Mouse (Mus musculus): Measurements from ENCODE around the gene Wt1. TPM values are rescaled to one million over a fixed set of nuclear protein-coding genes. Genes with fewer than 3 reads are reported as not detected.

Gene Wt1
- total RNA-seq, 2 experiments from 2014 or later = 0.14 TPM; not detected in 1

DNA sequence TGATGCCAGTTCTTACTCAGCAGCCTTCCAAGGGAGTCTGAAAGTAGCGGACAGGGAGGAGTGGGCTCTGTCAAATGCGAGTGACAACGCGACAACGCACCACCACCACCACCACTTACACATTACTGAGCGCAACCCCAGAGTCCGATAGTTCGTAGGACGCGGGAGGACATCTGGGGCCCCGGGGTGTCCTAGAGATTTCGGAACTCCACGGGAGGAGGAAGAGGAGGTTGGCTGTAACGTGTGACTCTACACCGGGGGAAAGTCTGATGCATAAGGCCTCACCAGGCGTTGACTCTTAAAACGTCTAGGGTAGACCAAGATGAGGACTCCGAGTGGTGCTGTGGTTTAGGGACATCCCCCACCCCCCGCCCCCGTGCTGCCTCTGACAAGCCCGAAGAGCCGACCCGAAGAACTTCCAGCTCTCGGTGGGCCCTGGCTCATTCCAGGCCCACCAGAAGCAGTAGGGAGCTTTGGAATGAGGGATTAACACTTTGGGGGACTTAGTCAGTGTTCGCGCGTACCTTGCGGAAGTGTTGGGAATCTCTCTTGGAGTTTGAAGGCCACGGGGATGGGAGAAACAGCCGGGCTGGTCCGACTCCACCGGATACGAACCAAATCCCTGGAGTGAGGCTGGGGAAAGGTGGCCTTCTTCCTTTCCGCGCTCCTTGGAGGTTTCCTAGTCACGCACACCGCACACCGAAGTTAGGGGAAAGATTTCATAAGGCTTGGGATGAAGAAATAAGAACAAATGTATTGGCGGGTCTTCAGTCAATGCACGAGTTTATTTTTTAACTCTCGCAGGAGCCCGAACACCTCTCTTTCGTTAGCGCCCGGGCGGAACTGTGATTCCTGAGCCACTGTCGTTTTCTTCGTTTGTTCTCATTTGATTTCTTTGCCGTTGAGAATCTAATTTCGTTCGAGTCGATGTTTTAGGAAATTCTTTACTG is 1.5 kb downstream of the Wt1 start:
- no peak for DNase-seq (ENCODE audit: extremely low spot score in 1 of 2, low spot score in 2 of 2)
- no peak for TF ChIP-seq CTCF (IDR thresholded peaks at IDR 0.05)
- intact Hi-C loops (cut with DNase I) = loop anchor here (5.0 kb wide), 2 partner anchors 544 to 559 kb away; no protein-coding TSS in a partner anchor
- H3K27ac ChIP-seq = no peak overlapping the region
- no peak overlapping the region for H3K4me3 ChIP-seq

DNA sequence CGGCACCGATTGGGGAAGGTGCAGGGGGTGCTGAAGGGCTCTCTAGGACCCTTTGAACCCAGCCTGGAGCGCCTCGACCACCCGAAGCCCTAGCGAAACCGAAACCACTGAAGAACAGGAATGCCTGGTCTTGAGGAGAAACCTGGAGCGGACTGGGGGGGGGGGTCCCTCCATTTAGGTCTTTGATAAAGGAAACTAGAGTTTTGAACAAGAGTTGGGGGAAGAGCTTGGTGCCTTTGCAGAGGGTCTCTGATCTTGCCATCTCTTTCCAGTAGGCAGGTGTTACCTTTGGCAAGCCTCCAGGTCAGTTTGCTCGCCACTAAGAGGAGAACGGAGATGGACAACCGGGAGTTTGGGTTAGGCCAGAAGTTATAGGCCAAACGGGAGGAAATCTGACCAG is 2.2 kb downstream of the Wt1 start:
- TF ChIP-seq CTCF (IDR thresholded peaks at IDR 0.05) = no peak
- no peak for DNase-seq (ENCODE audit: extremely low spot score in 1 of 2, low spot score in 2 of 2)
- intact Hi-C loops (cut with DNase I) = loop anchor here (5.0 kb wide), 2 partner anchors 544 to 559 kb away; no protein-coding TSS in a partner anchor
- no peak overlapping the region for H3K4me3 ChIP-seq
- H3K27ac ChIP-seq = no peak overlapping the region

DNA sequence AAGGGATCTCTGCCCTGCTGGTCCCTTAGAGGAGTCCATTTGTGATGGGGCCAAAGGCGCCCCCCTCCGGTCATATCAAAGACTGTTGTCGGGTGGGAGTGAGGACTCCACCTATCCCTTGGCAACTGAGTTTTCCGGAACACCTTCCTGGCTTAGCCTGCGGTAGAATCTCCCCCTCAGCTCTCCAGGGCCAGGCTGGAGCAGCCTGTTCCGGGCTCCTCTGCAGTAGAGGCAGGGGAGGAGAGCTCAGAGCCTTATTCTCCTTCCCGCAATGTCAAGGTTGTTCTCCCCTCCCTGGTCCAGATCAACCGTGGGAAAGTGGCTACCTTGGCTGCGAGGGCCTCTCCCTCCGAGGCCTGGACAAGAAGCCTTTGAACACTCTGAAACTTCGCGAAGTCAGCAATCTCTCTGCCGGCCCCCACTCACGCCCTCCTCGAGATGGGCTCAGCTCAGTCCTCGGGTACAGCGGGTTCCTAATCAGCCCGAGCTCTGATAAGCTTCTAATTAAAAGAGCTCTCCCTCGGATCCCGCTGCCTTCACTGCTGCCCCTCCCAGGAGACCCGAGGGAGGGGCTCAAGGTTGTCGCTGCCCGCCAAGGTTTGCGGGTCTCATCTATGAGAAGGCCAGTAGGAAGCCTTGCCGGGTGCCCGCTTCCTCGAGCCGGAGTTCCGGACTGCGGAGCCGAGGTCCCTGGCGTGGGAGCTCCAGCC is 4.2 kb downstream of the Wt1 start:
- intact Hi-C loops (cut with DNase I) = no loop called here
- no peak overlapping the region for H3K27ac ChIP-seq
- DNase-seq (ENCODE audit: extremely low spot score in 1 of 2, low spot score in 2 of 2) = no peak
- H3K4me3 ChIP-seq = no peak overlapping the region
- TF ChIP-seq CTCF (IDR thresholded peaks at IDR 0.05) = no peak

DNA sequence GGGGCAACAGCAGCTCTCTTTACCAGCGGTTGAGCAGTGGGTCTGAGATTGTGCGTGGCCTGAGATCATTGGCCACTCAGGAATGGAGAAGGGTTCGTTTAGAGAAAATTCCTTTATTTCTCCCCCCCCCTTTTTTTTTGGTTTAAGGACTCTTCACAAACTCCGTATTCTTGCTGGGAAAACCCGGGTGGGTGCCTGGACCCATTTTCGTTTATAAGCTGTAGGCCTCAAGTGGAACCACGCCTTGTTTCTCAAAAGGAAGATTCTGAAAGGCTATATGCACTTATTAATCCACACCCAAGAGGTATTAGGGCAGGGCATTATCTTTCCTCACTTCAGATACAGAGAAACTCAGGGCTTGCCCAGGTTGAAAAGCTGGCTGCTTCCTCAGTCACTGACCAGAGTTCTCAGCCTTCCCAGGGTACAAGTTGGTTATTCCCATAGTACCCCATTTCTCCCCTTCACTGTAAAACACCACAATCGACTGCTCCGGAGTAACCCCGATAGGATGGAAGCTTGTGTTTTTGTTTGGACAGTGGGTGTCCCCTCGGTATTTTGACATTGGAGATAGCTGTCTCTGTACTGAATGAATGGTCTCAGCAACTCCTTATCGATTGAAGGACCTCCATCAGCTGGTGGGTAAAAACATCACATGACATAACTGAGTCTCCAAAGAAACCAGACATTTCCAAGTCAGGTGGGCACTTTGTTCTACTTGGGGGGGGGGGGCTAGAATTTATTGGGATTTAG is 4.9 kb downstream of the Wt1 start:
- no peak for TF ChIP-seq CTCF (IDR thresholded peaks at IDR 0.05)
- Histone ChIP-seq H3K4me3 (no peak overlapping the region), H3K27ac (no peak overlapping the region)
- DNase-seq (ENCODE audit: extremely low spot score in 1 of 2, low spot score in 2 of 2) = no peak
- intact Hi-C loops (cut with DNase I) = no loop called here

DNA sequence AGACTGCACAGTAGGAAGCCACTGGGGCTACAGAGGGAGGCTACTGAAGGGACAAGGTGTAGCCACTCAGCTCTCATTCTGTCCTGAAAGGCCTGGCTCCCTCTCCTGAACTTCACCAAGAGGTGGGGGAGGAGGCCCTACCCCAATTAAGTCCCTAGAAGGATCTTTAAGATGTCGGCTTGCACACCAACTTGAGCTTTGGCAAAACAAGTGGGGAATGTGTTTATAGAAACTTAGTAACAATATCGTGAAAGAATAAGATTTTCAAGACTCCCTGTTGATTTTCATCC is 5.4 kb downstream of the Wt1 start:
- TF ChIP-seq CTCF (IDR thresholded peaks at IDR 0.05) = no peak
- Histone ChIP-seq H3K4me3 (no peak overlapping the region), H3K27ac (no peak overlapping the region)
- intact Hi-C loops (cut with DNase I) = no loop called here
- no peak for DNase-seq (ENCODE audit: extremely low spot score in 1 of 2, low spot score in 2 of 2)

DNA sequence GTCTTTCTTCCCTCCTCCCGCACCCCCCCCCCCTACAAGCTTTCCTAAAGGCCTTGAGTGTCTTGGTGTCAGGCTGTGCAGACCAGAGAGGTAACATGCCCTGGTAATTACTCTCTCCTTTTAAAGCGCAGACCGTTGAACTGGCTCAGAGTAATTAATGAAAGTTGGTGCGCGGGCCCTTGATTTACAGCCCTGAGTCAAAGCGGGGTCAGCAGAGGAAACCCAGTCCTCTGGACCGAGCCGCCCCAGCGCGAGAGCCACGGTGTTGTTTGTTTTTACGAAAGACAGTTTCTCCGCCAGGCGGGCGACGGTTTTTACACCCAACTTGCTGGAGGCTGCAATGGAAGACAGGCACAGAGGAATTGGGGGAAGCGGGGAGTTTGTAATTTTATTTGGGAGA is 6.0 kb downstream of the Wt1 start:
- no peak for DNase-seq (ENCODE audit: extremely low spot score in 1 of 2, low spot score in 2 of 2)
- H3K4me3 ChIP-seq = no peak overlapping the region

DNA sequence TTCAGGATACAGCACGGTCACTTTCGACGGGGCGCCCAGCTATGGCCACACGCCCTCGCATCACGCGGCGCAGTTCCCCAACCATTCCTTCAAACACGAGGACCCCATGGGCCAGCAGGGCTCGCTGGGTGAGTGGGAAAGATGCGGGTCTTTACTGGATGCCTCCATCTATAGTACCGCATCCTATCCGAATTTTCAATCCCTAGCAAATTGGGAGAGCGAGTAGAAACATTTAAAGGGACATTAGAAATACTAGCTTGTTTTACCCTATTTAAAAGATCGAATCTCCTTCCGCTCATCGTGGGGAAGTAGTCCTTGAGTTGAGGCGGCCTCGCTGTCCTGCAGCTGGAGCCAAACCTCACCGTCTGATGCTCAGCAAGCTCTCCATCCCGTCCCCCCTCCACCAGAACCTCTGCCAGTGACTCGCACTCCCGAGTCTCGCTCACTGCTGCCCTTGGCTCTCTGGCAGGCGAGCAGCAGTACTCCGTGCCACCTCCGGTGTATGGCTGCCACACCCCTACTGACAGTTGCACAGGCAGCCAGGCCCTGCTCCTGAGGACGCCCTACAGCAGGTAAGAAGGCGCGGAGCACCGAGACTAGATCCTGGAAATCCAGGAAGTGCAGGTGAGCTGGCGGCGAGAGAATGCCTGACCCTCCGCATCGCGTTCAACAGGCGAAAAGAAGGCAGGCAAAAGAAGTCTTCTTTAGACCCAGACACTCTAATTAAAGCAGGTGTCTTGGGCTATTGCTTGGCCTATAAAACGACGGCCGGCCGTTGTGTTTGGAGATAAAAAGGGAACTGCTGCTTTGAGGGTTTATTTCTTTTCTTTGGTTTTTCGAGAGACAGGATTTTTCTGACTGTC is 6.8 kb downstream of the Wt1 start:
- H3K4me3 ChIP-seq = no peak overlapping the region
- no peak overlapping the region for H3K27ac ChIP-seq
- no peak for TF ChIP-seq CTCF (IDR thresholded peaks at IDR 0.05)
- intact Hi-C loops (cut with DNase I) = no loop called here
- DNase-seq (ENCODE audit: extremely low spot score in 1 of 2, low spot score in 2 of 2) = no peak

More for the DNA sequence above, 6.0 kb downstream of the Wt1 start:
- intact Hi-C loops (cut with DNase I) = no loop called here
- TF ChIP-seq CTCF (IDR thresholded peaks at IDR 0.05) = no peak
- no peak overlapping the region for H3K27ac ChIP-seq

DNA sequence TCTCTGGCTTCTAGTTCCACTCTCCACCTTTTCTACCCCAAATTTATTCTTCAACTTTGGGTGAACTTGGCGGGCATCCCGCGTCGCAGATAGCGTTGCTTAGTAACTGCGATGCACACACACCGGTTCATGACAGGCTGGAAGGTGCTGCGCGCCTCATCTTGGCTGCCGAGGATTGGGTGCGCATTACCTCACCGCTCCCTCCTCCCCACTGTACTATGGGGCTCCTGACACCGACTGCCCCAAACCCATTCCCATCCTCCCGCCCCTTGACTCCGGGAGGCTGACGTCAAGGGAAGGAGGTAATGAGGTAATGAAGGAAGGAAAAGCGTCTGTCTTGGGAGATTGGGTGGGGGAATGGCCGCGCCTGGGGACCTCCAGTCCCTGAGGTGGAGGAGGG is 8.0 kb downstream of the Wt1 start:
- intact Hi-C loops (cut with DNase I) = no loop called here
- DNase-seq (ENCODE audit: extremely low spot score in 1 of 2, low spot score in 2 of 2) = no peak
- TF ChIP-seq CTCF (IDR thresholded peaks at IDR 0.05) = no peak
- H3K4me3 ChIP-seq = no peak overlapping the region
- H3K27ac ChIP-seq = no peak overlapping the region

DNA sequence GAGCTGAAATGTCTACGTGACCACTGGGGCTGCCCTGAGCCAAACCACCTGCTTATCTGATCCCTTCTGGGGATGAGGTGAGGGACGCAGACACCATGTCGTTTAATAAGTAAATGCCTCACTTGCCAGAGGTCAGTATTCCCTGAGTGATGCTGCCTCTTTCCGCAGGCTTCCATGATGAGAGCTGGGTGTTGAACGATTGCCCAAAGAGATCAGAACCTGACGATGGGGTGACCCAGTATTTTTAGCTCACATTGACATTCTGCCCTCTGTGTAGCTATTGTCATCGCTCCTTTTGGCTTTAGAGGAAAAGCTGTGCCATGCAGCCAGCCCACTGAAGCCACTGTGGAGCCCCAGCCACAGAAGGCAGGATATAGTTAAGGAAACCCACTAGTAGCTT is 13.1 kb downstream of the Wt1 start:
- DNase-seq (ENCODE audit: extremely low spot score in 1 of 2, low spot score in 2 of 2) = no peak
- no peak for TF ChIP-seq CTCF (IDR thresholded peaks at IDR 0.05)
- no peak overlapping the region for H3K4me3 ChIP-seq
- no peak overlapping the region for H3K27ac ChIP-seq
- intact Hi-C loops (cut with DNase I) = no loop called here

DNA sequence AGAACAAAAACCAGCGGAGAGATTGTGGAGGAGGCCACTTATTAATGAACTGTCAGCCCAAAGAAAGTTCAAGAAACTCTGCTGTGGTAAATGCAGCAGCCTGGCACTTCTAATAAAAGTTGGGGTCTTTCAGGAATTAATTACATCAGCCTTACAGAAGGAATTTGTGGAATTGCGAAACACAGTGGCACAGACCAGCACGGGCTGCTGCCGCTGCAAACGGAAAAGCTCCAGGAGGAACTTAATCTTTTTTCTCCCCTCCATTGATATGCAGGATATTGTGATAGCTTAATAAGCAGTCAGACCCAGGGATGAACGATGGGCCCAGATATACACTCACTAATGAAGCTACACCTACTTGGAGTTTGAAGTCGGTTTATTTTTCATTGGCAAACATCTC is 15.0 kb downstream of the Wt1 start:
- DNase-seq (ENCODE audit: extremely low spot score in 1 of 2, low spot score in 2 of 2) = no peak
- no peak for TF ChIP-seq CTCF (IDR thresholded peaks at IDR 0.05)
- intact Hi-C loops (cut with DNase I) = no loop called here
- no peak overlapping the region for H3K4me3 ChIP-seq
- H3K27ac ChIP-seq = no peak overlapping the region

DNA sequence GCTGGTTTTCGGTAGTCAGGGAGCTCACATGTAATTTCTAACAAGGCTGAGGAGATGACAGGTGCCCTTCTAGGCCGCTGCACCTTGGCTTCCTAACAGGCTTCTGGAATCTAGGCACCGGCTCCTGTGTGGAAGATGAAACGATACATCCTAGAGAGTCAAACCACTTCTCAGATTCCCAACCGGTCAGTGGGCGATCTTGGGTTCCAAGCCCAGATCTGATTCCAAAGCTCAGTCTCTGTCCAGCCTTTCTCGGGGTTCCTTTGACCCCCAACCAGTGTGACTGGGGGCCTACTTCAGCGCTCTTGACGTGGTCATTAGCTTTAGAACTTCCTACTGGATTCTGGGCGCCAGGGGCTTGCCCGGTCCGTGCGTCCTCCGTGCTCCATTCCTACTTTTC is 17.4 kb downstream of the Wt1 start:
- DNase-seq (ENCODE audit: extremely low spot score in 1 of 2, low spot score in 2 of 2) = no peak
- Histone ChIP-seq H3K4me3 (no peak overlapping the region), H3K27ac (no peak overlapping the region)
- intact Hi-C loops (cut with DNase I) = no loop called here
- TF ChIP-seq CTCF (IDR thresholded peaks at IDR 0.05) = no peak

Measured in left cerebral cortex, adult 2 months (tissue).